Mouse (Mus musculus) midbrain, embryonic 14.5 days (tissue): ENCODE data around the gene Kank4. TPM values are rescaled to one million over a fixed set of nuclear protein-coding genes. Genes with fewer than 3 reads are reported as not detected.
A peak's percentile ranks its signal among the peaks of the same experiment; 100 is the strongest.
"Not testable (repeated sequence)": the region's sequence is repeated elsewhere in the genome, so short reads cannot be mapped to it uniquely, and the experiment has no call there.

Experiments
- ATAC-seq: fragments of 200-750 bp; cut with Nextera tagmentation; 2 replicates; pipeline ENCODE4 v1.8.0; 2017; ENCODE audit warnings: moderate number of reproducible peaks, moderate library complexity; ENCODE audit not compliant: low FRiP score, low TSS enrichment
- DNase-seq: peaks from one replicate; pipeline ENCODE4 v3.0.0-alpha.2; 2015
- H3K27ac ChIP-seq: fragments of 300-500 bp; sonication (generic); replicated peaks from 2 replicates; pipeline ENCODE4 v1.5.1; 2014; ENCODE audit warnings: mild to moderate bottlenecking, low read depth, low read length, moderate library complexity
- H3K27me3 ChIP-seq: fragments of 300-500 bp; sonication (generic); 2 replicates; pipeline ENCODE4 v1.6.1; 2014; ENCODE audit warnings: low read length, control low read depth, mixed read lengths; ENCODE audit not compliant: control insufficient read depth, insufficient read depth
- H3K36me3 ChIP-seq: fragments of 300-500 bp; sonication (generic); 2 replicates; pipeline ENCODE4 v1.6.1; 2014; ENCODE audit warnings: low read length, control low read depth; ENCODE audit not compliant: control insufficient read depth, insufficient read depth
- H3K4me1 ChIP-seq: fragments of 300-500 bp; sonication (generic); 2 replicates; pipeline ENCODE4 v1.6.1; 2014; ENCODE audit warnings: mild to moderate bottlenecking, antibody characterized with exemption, low read length, control low read depth; ENCODE audit not compliant: control insufficient read depth, insufficient read depth
- H3K4me2 ChIP-seq: fragments of 300-500 bp; sonication (generic); 2 replicates; pipeline ENCODE4 v1.6.1; 2014; ENCODE audit warnings: mild to moderate bottlenecking, low read length, moderate library complexity
- H3K4me3 ChIP-seq: fragments of 300-500 bp; sonication (generic); replicated peaks from 2 replicates; pipeline ENCODE4 v1.5.1; 2014; ENCODE audit warnings: low read depth, low read length
- H3K9ac ChIP-seq: fragments of 300-500 bp; sonication (generic); replicated peaks from 2 replicates; pipeline ENCODE4 v1.6.1; 2014; ENCODE audit warnings: mild to moderate bottlenecking, low read length, moderate library complexity
- H3K9me3 ChIP-seq: fragments of 300-500 bp; sonication (generic); 2 replicates; pipeline ENCODE4 v1.6.1; 2016; ENCODE audit warnings: low read length, control low read depth, mixed read lengths; ENCODE audit not compliant: control insufficient read depth
- WGBS: fragments of 180-500 bp; shearing (Covaris S2); extraction: QIAGEN DNeasy Blood & Tissue Kit; methylation state at CpG from one replicate; pipeline ENCODE4 v1.1.7; 2014; 5-methylcytosine and 5-hydroxymethylcytosine counted together
- polyA plus RNA-seq: library from polyadenylated mRNA; unstranded; fragments of >200 nt; fragmentation: Nextera tagmentation; extraction: Ambion mirVana; gene quantifications from 2 replicates; pipeline ENCODE4 v1.2.1, GENCODE M21; 2014

Gene Kank4
- polyA plus RNA-seq, 1 experiment from 2014 or later, result 0.50 TPM

- H3K27me3 ChIP-seq, result no peaks in the 10 kb centered on the region
- WGBS, result 41% methylated on average over 2 of the region's 2 CpGs
- ATAC-seq, result no peak
Observed at GRCm38 (mm10) chr4:98739753-98740152, 77.6 kb downstream of the Kank4 start.

GRCm38 (mm10) chr4:98733660-98734059, 83.7 kb downstream of the Kank4 start:
- no peaks in the 10 kb centered on the region for H3K9me3 ChIP-seq
- DNase-seq (no peak), ATAC-seq (no peak)
- H3K9ac ChIP-seq, result no peak overlapping the region
- 94% methylated on average over 16 of the region's 16 CpGs for WGBS
- no peaks in the 10 kb centered on the region for H3K4me1 ChIP-seq
- no peak overlapping the region for H3K27ac ChIP-seq
- peaks cover 6% of the 10 kb centered on the region; the same call in 1 of the 2 replicates for H3K27me3 ChIP-seq
- H3K36me3 ChIP-seq, result no peaks in the 10 kb centered on the region
- H3K4me3 ChIP-seq, result no peak overlapping the region
- no peak overlapping the region for H3K4me2 ChIP-seq

More at GRCm38 (mm10) chr4:98739753-98740152, 77.6 kb downstream of the Kank4 start:
- peak; percentile 72 for DNase-seq
- no peak overlapping the region for H3K9ac ChIP-seq
- H3K9me3 ChIP-seq, result no peaks in the 10 kb centered on the region
- no peak overlapping the region for H3K27ac ChIP-seq
- no peak overlapping the region for H3K4me2 ChIP-seq
- no peaks in the 10 kb centered on the region for H3K4me1 ChIP-seq
- H3K36me3 ChIP-seq, result no peaks in the 10 kb centered on the region
- no peak overlapping the region for H3K4me3 ChIP-seq

GRCm38 (mm10) chr4:98728716-98729115, 88.6 kb downstream of the Kank4 start:
- no peak overlapping the region for H3K27ac ChIP-seq
- H3K4me3 ChIP-seq, result no peak overlapping the region
- ATAC-seq, result no peak
- H3K27me3 ChIP-seq, result peaks cover 29% of the 10 kb centered on the region
- H3K4me2 ChIP-seq, result no peak overlapping the region
- DNase-seq, result no peak
- H3K9me3 ChIP-seq, result no peaks in the 10 kb centered on the region
- peaks cover 12% of the 10 kb centered on the region; the same call in 1 of the 2 replicates for H3K4me1 ChIP-seq
- 73% methylated on average over 7 of the region's 7 CpGs for WGBS
- no peak overlapping the region for H3K9ac ChIP-seq
- H3K36me3 ChIP-seq, result no peaks in the 10 kb centered on the region

- ATAC-seq (no peak), DNase-seq (peak; percentile 19)
- Histone ChIP-seq H3K4me1 (peaks cover 12% of the 10 kb centered on the region; the same call in 1 of the 2 replicates), H3K36me3 (no peaks in the 10 kb centered on the region), H3K9ac (no peak overlapping the region), H3K9me3 (no peaks in the 10 kb centered on the region), H3K27me3 (peaks cover 29% of the 10 kb centered on the region), H3K27ac (no peak overlapping the region), H3K4me3 (no peak overlapping the region; the same call in 1 of the 2 replicates), H3K4me2 (peak overlapping the region; percentile 33)
- WGBS, result 2% methylated on average over 10 of the region's 10 CpGs
Observed at GRCm38 (mm10) chr4:98727959-98728347, 89.4 kb downstream of the Kank4 start.

GRCm38 (mm10) chr4:98727295-98727958, 89.9 kb downstream of the Kank4 start:
- peaks cover 12% of the 10 kb centered on the region; the same call in 1 of the 2 replicates for H3K4me1 ChIP-seq
- H3K9ac ChIP-seq, result no peak overlapping the region
- peaks cover 29% of the 10 kb centered on the region for H3K27me3 ChIP-seq
- peak overlapping the region; percentile 54 for H3K4me2 ChIP-seq
- ATAC-seq, result no peak
- no peak overlapping the region for H3K27ac ChIP-seq
- no peaks in the 10 kb centered on the region for H3K9me3 ChIP-seq
- no peaks in the 10 kb centered on the region for H3K36me3 ChIP-seq
- WGBS, result 2% methylated on average over 21 of the region's 21 CpGs
- peak; percentile 19 for DNase-seq
- H3K4me3 ChIP-seq, result peak overlapping the region; percentile 26

GRCm38 (mm10) chr4:98726590-98727237, 90.6 kb downstream of the Kank4 start, which contains the start of gene L1td1:
Gene L1td1 (plus strand): TSS chr4:98726734.
- Histone ChIP-seq H3K9ac (0 out of 2 replicates have a peak within 1 kb of the TSS, but pooled peaks have one; percentile 16), H3K4me1 (peaks cover 12% of the 10 kb centered on the region; the same call in 1 of the 2 replicates), H3K27me3 (peaks cover 29% of the 10 kb centered on the region), H3K27ac (no peak within 1 kb of the TSS), H3K36me3 (no peaks in the 10 kb centered on the region), H3K4me3 (peak within 1 kb of the TSS; percentile 26), H3K4me2 (peak within 1 kb of the TSS; percentile 54), H3K9me3 (no peaks in the 10 kb centered on the region)
- 4% methylated on average over 29 of the region's 29 CpGs for WGBS
- no peak for ATAC-seq
- peak; percentile 31 for DNase-seq

- DNase-seq, result no peak
- no peak overlapping the region for H3K4me3 ChIP-seq
- H3K9ac ChIP-seq, result no peak overlapping the region
- H3K27me3 ChIP-seq, result peaks cover 29% of the 10 kb centered on the region
- no peak overlapping the region for H3K4me2 ChIP-seq
- H3K9me3 ChIP-seq, result no peaks in the 10 kb centered on the region
- H3K36me3 ChIP-seq, result no peaks in the 10 kb centered on the region
- no peak for ATAC-seq
- H3K4me1 ChIP-seq, result peaks cover 12% of the 10 kb centered on the region; the same call in 1 of the 2 replicates
- WGBS, result 40% methylated on average over 4 of the region's 4 CpGs
- H3K27ac ChIP-seq, result no peak overlapping the region
Observed at GRCm38 (mm10) chr4:98725439-98725838, 91.9 kb downstream of the Kank4 start.

- H3K9ac ChIP-seq, H3K36me3 ChIP-seq, H3K9me3 ChIP-seq, DNase-seq, ATAC-seq, H3K27ac ChIP-seq, H3K4me3 ChIP-seq, H3K4me2 ChIP-seq: not testable (repeated sequence)
- 100% methylated on average over 1 of the region's 1 CpGs for WGBS
- Histone ChIP-seq H3K4me1 (peaks cover 12% of the 10 kb centered on the region; the same call in 1 of the 2 replicates), H3K27me3 (peaks cover 29% of the 10 kb centered on the region)
Observed at GRCm38 (mm10) chr4:98724682-98725081, 92.7 kb downstream of the Kank4 start.
